Mouse (Mus musculus) heart, embryonic 12.5 days (tissue): ENCODE data around the gene Trim26. TPM values are rescaled to one million over a fixed set of nuclear protein-coding genes. Genes with fewer than 3 reads are reported as not detected.

ENCODE experiments used
- ATAC-seq: fragments of 200-750 bp; cut with Nextera tagmentation; 2 replicates; pipeline ENCODE4 v1.8.0; 2017; ENCODE audit warnings: moderate TSS enrichment, moderate library complexity; ENCODE audit not compliant: insufficient number of reproducible peaks, low FRiP score
- H3K27ac ChIP-seq: fragments of 300-500 bp; sonication (generic); 2 replicates; pipeline ENCODE4 v1.5.1; 2016; ENCODE audit warnings: mild to moderate bottlenecking, moderate library complexity; ENCODE audit not compliant: poor library complexity, severe bottlenecking
- H3K27me3 ChIP-seq: fragments of 300-500 bp; sonication (generic); replicated peaks from 2 replicates; pipeline ENCODE4 v1.6.1; 2016; ENCODE audit warnings: mild to moderate bottlenecking, moderate library complexity
- H3K36me3 ChIP-seq: fragments of 300-500 bp; sonication (generic); 2 replicates; pipeline ENCODE4 v1.6.1; 2016; ENCODE audit warnings: mild to moderate bottlenecking, moderate library complexity
- H3K4me1 ChIP-seq: fragments of 300-500 bp; sonication (generic); replicated peaks from 2 replicates; pipeline ENCODE4 v1.6.1; 2016; ENCODE audit warnings: mild to moderate bottlenecking
- H3K4me2 ChIP-seq: fragments of 300-500 bp; sonication (generic); 2 replicates; pipeline ENCODE4 v1.6.1; 2016; ENCODE audit warnings: mild to moderate bottlenecking, moderate library complexity
- H3K4me3 ChIP-seq: fragments of 300-500 bp; sonication (generic); 2 replicates; pipeline ENCODE4 v1.5.1; 2016; ENCODE audit warnings: mild to moderate bottlenecking
- H3K9ac ChIP-seq: fragments of 300-500 bp; sonication (generic); 2 replicates; pipeline ENCODE4 v1.6.1; 2016; ENCODE audit warnings: mild to moderate bottlenecking, moderate library complexity
- H3K9me3 ChIP-seq: fragments of 300-500 bp; sonication (generic); replicated peaks from 2 replicates; pipeline ENCODE4 v1.6.1; 2016; ENCODE audit warnings: mild to moderate bottlenecking, moderate library complexity
- WGBS: fragments of 180-500 bp; shearing (Covaris S2); methylation state at CpG from one replicate; pipeline ENCODE4 v1.1.7; 2016; 5-methylcytosine and 5-hydroxymethylcytosine counted together
- polyA plus RNA-seq: library from polyadenylated mRNA; unstranded; fragments of >200 nt; fragmentation: Nextera tagmentation; extraction: Ambion mirVana; gene quantifications from 2 replicates; pipeline ENCODE4 v1.2.1, GENCODE M21; 2016

Trim26 gene
- polyA plus RNA-seq, 1 experiment from 2014 or later: 28.9 TPM

DNA sequence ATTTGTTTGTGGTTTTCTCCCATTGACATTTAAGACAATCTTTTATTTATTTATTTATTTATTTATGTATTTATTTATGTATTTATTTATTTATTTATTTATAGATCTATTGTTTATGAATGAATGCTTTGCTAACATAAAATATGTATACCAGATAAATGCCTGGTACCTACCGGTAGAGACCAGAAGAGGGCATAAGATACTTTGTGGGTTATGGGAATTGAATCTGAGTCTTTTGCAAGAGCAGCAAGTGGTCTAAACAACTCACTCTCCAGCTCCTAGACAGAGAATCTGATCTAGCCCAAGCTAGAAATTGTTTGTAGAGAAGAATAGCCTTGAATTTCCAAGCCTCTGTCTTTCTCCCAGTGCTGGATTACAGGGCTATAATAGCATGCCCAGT, 63.8 kb downstream of the Trim26 start:
- Histone ChIP-seq H3K27ac (no peak overlapping the region), H3K4me3 (no peak overlapping the region), H3K9me3 (no peaks in the 10 kb centered on the region), H3K9ac (no peak overlapping the region), H3K27me3 (0 out of 2 replicates have a peak, but pooled peaks cover 6% of the 10 kb centered on the region), H3K36me3 (no peaks in the 10 kb centered on the region), H3K4me1 (no peaks in the 10 kb centered on the region), H3K4me2 (no peak overlapping the region)
- 23% methylated on average over 1 of the region's 1 CpGs for WGBS
- no peak for ATAC-seq

DNA sequence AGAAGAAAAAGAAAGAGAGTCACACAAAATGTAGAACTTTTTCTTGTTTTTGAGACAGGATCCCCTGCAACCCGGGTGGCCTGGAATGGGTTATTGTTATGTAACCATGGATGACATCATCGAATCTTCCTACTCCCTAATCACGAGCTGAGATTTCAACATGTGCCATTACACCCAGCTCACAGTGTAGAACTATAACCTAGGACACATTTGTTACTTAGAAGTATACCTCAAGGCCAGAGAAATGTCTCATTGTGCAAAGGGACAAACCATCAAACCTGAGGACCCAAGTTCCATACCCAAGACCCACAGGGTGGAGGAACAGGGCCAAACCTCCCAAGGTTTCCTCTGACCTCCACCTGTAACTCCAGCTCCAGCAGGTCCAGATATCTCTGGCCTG, 66.7 kb downstream of the Trim26 start:
- ATAC-seq: no peak
- no peaks in the 10 kb centered on the region for H3K4me1 ChIP-seq
- no peak overlapping the region for H3K4me3 ChIP-seq
- H3K9ac ChIP-seq: no peak overlapping the region
- WGBS: 65% methylated on average over 3 of the region's 3 CpGs
- H3K9me3 ChIP-seq: no peaks in the 10 kb centered on the region
- H3K27ac ChIP-seq: no peak overlapping the region
- H3K27me3 ChIP-seq: peaks cover 10% of the 10 kb centered on the region; the same call in 1 of the 2 replicates
- no peak overlapping the region for H3K4me2 ChIP-seq
- H3K36me3 ChIP-seq: no peaks in the 10 kb centered on the region

DNA sequence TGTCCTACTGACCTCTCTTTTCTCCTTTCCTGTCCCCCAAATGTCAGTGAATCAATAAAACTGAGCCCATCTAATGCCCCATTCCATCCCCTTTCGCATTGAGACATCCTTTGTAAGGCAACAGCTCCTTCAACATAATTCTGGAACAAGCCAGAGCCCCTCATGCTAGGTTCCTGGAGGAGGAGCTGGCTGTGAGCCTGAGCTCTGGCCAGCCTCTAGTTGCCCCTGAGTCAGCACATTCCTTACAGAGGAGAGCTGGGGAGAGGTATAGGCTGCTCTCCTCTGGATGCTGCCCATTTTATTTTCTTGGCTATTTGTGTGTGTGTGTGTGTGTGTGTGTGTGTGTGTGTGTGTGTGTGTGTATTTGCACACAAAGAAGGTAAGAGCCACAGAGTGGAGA, 71.3 kb downstream of the Trim26 start:
- no peak for ATAC-seq
- WGBS: 48% methylated on average over 1 of the region's 1 CpGs
- H3K4me3 ChIP-seq: no peak overlapping the region
- no peak overlapping the region for H3K4me2 ChIP-seq
- peaks cover 4% of the 10 kb centered on the region for H3K27me3 ChIP-seq
- no peaks in the 10 kb centered on the region for H3K9me3 ChIP-seq
- H3K27ac ChIP-seq: no peak overlapping the region
- H3K4me1 ChIP-seq: no peaks in the 10 kb centered on the region
- no peaks in the 10 kb centered on the region for H3K36me3 ChIP-seq
- H3K9ac ChIP-seq: no peak overlapping the region

Other genes starting within 250 kb of the Trim26 start
- gene H2-M9, start 194.5 kb upstream of the Trim26 start, polyA plus RNA-seq: not detected in 2 replicates
- gene H2-M1, start 164.9 kb upstream of the Trim26 start, polyA plus RNA-seq: not detected in 2 replicates
- not detected in 2 replicates for gene H2-M10.5, start 64.2 kb upstream of the Trim26 start, polyA plus RNA-seq
- gene H2-M10.6, start 25.0 kb upstream of the Trim26 start, polyA plus RNA-seq: not detected in 2 replicates
- 0.40 and 0.47 TPM in 2 replicates for gene Trim15, start 30.1 kb downstream of the Trim26 start, polyA plus RNA-seq
- 23.6 and 27.0 TPM in 2 replicates for gene Trim10, start 32.4 kb downstream of the Trim26 start, polyA plus RNA-seq
- gene Trim40, start 53.0 kb downstream of the Trim26 start, polyA plus RNA-seq: not detected in 2 replicates
- gene Trim31, start 61.0 kb downstream of the Trim26 start, polyA plus RNA-seq: not detected in 2 replicates
- not detected in 2 replicates for gene Rnf39, start 105.8 kb downstream of the Trim26 start, polyA plus RNA-seq
- gene Ppp1r11, start 114.6 kb downstream of the Trim26 start, polyA plus RNA-seq: 83.2 and 83.8 TPM in 2 replicates
- 37.5 and 40.3 TPM in 2 replicates for gene Znrd1, start 121.4 kb downstream of the Trim26 start, polyA plus RNA-seq
- 6.4 and 6.7 TPM in 2 replicates for gene Znrd1as, start 121.5 kb downstream of the Trim26 start, polyA plus RNA-seq
- gene 2410137M14Rik, start 144.1 kb downstream of the Trim26 start, polyA plus RNA-seq: 0.20 TPM in 1 of 2 replicates, not detected in the other
- gene H2-M5, start 152.4 kb downstream of the Trim26 start, polyA plus RNA-seq: 0.31 and 0.36 TPM in 2 replicates
- 60.0 and 64.4 TPM in 2 replicates for gene Zfp57, start 164.0 kb downstream of the Trim26 start, polyA plus RNA-seq
- gene Mog, start 186.3 kb downstream of the Trim26 start, polyA plus RNA-seq: 0.10 TPM in 1 of 2 replicates, not detected in the other
- gene Gabbr1, start 208.8 kb downstream of the Trim26 start, polyA plus RNA-seq: 8.3 and 8.6 TPM in 2 replicates